Comparison of ENCODE assay signal across 20 mouse cellular contexts in the genomic region with DNA sequence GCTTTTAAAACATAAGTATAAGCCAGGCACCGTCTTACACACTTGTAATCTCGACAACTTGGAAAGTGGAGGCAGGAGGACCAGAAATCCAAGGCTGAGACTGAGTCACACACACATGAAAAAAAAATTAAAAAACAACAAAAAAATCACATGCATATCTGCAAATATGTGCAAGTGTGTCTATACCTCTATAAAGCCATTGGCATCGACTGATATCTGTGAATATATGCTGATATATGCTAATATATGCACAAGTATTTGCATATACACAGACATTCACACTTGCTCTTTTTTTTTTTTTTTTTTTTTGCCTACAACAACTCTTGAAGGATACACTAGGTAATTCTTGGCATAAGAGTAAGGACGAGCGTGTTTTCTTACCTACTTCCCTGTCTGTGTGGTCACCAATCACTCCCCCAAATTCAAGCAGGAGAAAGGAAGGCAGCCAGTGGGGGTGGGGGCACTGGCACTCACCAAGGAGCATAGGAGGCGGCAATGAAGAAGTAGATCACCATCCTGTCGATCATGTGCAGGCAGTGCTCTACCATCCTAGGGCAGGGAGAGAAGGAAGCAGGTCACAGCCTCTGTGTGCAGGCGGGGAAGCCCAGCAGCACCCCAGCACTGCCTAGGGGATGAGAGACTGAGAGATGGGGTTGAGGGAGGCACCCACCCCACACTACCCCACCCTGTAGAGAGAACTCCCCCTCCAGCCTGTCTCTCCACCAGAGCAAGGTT. TPM values are rescaled to one million over a fixed set of nuclear protein-coding genes. Genes with fewer than 3 reads are reported as not detected.
"Had no signal": no experiment of that assay in that cellular context is flagged by ENCODE, and none has a peak within 500 bp of the region (broad histone marks: within the 10 kb centered on the region; RNA-seq: fewer than 3 reads in every experiment).

No protein-coding gene starts in this region.

- H3K9me3 ChIP-seq: limb, embryonic 15.5 days; lung, embryonic 15.5 days had no signal

- DNase-seq: kidney, postnatal 10 days; kidney, postnatal 36 days; layer of hippocampus, postnatal 36 days; left cerebral cortex, postnatal 4 days; liver, postnatal 0 days; lung, postnatal 10 days; lung, postnatal 36 days; thymus, adult 2 months; thymus, postnatal 14 days; thymus, postnatal 4 days had no signal

- H3K27ac ChIP-seq: kidney, embryonic 15.5 days; limb, embryonic 12.5 days; limb, embryonic 15.5 days; liver, embryonic 14.5 days; lung, embryonic 15.5 days; midbrain, embryonic 12.5 days; stomach, postnatal 0 days had no signal

- H3K36me3 ChIP-seq: kidney, embryonic 15.5 days; limb, embryonic 12.5 days; limb, embryonic 15.5 days; lung, embryonic 15.5 days had no signal

- H3K9ac ChIP-seq: kidney, embryonic 15.5 days; limb, embryonic 12.5 days; limb, embryonic 15.5 days; liver, embryonic 14.5 days; liver, postnatal 0 days; lung, embryonic 15.5 days; midbrain, embryonic 12.5 days had no signal

- H3K4me3 ChIP-seq: kidney, embryonic 15.5 days; limb, embryonic 12.5 days; limb, embryonic 15.5 days; lung, embryonic 15.5 days; midbrain, embryonic 12.5 days had no signal

- H3K4me2 ChIP-seq: kidney, embryonic 15.5 days; limb, embryonic 12.5 days; limb, embryonic 15.5 days; liver, embryonic 11.5 days; lung, embryonic 15.5 days; midbrain, embryonic 12.5 days had no signal

- H3K27me3 ChIP-seq: kidney, embryonic 15.5 days; limb, embryonic 15.5 days; lung, embryonic 15.5 days had no signal

- ATAC-seq: liver, postnatal 0 days had no signal

- H3K4me1 ChIP-seq: kidney, embryonic 15.5 days; limb, embryonic 12.5 days; limb, embryonic 15.5 days; lung, embryonic 15.5 days; midbrain, embryonic 12.5 days had no signal

RNA-seq across cellular contexts. Expression of gene Radil, which starts 23.6 kb away (rescaled TPM):
- polyA plus RNA-seq: liver, postnatal 0 days had no signal

RNA-seq across cellular contexts. Expression of gene Papolb, which starts 44.6 kb away (rescaled TPM):
- polyA plus RNA-seq: liver, embryonic 14.5 days; liver, postnatal 0 days; small intestine, adult 2 months; spleen, adult 2 months; stomach, postnatal 0 days had no signal
